Mouse (Mus musculus) urinary bladder, adult 2 months (tissue): ENCODE data around the gene Pkm. TPM values are rescaled to one million over a fixed set of nuclear protein-coding genes. Genes with fewer than 3 reads are reported as not detected.

ENCODE experiments used
- DNase-seq: peaks from one replicate; pipeline ENCODE4 v3.0.0; 2022; ENCODE audit warnings: low spot score
- polyA plus RNA-seq: library from polyadenylated mRNA; depleted of rRNA; stranded (reverse); fragments of >200 nt; gene quantifications from 2 replicates; pipeline ENCODE4 v1.2.3, GENCODE M21; 2012; rRNA removed

Pkm gene
- polyA plus RNA-seq = 888 and 1,061 TPM in 2 replicates

DNA sequence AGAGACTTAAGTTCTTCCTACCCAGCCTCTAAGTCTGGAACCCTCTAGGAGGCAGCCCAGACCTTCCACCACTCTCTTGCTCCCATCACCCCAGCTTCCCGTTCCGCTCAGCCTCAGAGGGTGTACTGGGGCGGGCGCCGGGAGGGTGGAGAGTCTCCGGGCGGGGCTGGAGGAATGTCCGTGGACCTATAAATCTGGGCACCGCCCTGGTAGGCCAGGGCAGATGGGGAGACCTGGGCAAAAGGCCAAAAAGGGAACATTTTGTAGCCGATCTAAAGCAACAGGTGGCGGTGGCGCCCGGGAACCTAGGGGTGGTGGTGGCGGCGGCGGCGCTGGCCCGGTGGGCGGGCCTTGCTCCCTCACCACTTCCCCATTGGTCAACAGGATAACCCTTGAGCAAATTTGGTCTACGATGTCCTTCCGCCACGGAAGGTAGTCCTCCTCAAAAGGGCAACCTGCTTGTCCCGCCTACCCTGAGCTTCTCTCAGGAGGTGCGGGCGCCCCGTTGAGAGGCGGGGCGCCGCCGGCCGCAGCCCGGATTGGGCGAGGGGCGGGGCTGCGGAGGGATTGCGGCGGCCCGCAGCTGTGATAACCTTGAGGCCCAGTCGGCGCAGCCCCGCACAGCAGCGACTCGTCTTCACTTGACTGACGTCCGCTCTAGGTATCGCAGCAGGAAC, at the start of gene Pkm:
TSS of gene Pkm (plus strand) at position 411 of the 677 bp plus-strand sequence.
- DNase-seq = peak; percentile 92

GRCm38 (mm10) chr9:59610950-59611349, 45.2 kb upstream of the Pkm start:
- no peak for DNase-seq

DNA sequence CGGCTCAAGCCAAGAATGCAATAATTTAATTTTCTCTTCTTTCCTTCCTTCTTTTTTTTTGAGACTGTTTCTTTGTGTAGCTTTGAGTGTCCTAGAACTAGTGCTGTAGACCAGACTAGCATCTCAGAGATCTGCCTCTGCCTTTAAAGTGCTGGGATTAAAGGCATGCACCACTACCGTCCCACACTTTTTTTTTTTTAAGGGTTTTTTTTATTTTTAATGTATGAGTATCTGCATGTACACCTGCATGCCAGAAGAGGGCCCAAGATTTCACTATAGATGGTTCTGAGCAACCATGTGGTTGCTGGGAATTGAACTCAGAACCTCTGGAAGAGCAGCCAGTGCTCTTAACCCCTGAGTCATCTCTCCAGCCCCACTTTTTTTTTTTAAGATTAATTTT, 40.4 kb upstream of the Pkm start:
- DNase-seq = no peak

GRCm38 (mm10) chr9:59616622-59617306, 39.4 kb upstream of the Pkm start, which contains the start of gene Parp6:
Gene Parp6, plus strand, starts transcription at chr9:59617284.
- DNase-seq = peak; percentile 99

GRCm38 (mm10) chr9:59617307-59617973, 38.7 kb upstream of the Pkm start:
- DNase-seq = no peak

DNA sequence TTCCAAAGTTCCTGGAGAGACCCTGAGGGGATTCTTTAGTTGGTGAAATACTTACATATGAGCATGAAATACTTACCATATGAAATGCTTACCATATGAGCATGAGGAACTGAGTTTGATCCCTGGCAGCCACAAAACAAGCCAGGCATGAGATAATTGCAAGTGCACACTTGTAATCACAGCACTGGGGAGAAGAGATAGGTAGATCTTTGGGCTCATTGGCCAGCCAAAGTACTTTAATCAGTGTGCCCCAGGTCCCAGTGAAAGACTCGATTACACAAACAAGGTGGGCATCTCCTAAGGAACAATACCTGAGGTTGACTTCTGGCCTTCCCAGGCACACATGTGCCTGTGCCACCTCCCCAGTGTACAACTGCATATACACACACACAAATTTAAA, 17.8 kb upstream of the Pkm start:
- DNase-seq = no peak

- DNase-seq = no peak
Measured at GRCm38 (mm10) chr9:59639936-59640335, 16.2 kb upstream of the Pkm start.

DNA sequence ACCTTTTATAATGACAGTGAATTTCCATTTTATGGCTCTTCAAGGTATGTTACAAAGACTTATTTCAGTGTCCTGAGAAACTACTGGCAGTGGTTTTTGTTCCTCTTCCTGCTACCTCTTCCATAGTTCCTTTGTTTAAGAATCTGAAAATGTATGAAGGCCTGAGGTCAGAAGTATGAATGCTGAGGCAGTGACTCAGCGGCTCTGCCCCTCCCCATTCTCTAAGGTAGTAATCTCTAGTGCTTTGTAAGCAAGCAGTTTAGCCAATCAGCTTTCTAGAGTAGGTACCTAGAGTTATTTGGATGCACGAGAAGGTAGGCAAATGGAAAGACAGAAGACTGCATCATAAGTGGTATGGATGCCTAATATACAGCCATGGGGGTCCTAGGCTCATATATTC, 14.8 kb upstream of the Pkm start:
- DNase-seq = no peak

DNA sequence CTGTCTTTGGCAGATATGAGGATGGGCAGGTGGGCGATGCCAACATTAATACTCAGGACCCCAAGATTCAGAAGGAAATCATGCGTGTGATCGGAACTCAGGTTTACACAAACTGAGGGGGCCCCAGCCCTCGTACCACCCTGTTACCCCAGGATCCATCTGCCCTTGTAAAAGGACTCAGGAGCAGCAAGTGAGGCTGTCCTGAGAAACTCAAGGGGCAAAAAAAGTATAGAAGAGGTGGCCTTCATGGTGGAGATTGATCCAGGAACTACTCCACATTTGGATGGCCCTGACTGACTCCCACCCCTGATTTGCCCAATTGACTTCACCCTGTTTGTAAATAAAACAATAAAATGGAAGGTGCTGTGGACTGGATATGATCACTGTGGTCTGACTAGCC, 6.3 kb upstream of the Pkm start:
- DNase-seq = no peak

DNA sequence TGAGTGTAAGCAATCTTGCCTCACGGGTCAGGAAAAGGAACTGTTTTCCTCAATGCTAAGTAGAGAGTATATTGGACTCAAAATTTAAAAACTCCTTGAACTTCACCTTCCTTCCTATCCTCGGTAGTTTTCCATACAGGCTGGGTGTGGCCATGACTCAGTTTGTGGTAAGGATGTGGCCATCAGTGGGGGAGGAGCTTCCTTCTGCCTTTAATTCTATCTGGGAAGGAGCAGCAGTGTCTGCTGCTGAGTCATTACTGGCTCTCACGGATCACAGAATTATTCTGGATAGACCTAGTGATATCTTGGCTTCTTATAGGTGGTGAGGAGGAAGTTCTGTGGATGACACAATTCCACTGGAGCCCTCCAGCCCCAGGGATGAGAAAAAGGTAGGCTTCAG, 2.8 kb upstream of the Pkm start:
- no peak for DNase-seq

DNA sequence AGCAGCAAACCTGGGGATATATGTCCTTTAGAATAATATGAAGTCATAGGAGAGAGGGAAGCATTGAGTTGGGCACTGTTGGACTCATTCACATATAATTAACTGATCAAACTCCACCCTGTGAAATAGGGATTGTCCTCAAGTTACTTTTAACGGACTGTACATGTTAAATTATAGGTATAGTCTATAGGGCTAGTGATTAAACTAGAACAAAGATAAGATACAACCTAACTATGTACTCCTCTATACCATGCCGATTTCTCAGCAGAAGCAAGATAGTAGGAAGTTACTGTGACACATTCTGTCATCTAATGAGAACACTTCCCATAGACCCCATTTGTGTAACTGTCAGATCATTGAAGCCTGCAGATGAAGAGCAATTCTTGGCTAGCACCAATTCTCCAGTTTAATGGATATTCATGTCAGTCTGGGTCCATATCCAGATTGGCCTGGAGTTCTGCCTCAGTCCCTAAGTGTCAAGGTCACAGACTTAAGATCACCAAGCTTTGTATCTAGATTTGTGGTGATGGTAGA, 1.7 kb upstream of the Pkm start:
- no peak for DNase-seq

- DNase-seq = no peak
Measured at GRCm38 (mm10) chr9:59656635-59657617, 758 bp downstream of the Pkm start.

- DNase-seq = no peak
Measured at GRCm38 (mm10) chr9:59658146-59658545, 2.0 kb downstream of the Pkm start.

DNA sequence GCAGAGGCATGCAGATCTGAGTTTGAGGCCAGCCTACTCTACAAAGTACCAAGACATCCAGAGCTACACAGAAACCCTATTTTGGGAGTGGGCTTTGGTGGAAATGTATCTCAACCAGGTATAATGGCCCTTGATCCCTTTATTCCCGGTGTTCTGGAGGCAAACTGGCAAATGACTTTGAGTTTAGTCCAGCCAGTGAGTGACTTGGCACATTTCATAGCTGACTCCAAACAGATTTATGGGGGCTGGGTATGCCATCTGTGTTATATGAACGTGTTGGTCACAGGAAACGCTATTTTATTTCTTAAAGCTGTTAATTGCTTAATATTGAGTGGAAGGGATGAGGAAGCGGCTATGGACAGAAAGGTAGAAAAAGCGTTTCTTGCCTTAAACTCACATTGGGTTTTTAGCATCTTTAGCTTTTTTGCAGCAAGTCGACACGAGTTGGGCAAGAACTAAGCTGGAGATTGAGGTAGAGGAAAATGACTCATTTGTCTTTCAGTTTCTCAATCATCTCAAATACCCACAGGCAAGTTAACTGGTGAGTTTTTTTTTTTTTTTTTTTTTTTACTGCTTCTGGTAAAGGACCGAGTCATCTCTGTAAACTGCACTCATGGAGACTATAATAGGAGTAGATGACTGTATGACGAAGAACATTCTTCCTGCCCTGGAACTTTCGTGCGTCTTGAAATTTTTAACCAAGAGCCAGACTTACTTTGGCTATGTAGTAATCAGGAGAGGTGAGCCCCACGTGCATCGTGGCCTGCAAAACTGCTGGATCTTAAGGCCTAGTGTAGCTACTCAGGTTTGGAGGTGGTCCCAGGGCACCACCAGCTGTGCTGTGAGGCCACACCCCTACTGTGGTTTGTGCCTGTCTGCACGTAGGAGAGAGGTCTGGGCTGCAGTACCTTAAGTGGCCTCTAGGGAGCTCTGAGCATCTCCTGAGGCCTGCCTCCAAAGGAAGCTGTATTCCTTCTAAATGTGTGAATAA, 3.2 kb downstream of the Pkm start:
- no peak for DNase-seq

DNA sequence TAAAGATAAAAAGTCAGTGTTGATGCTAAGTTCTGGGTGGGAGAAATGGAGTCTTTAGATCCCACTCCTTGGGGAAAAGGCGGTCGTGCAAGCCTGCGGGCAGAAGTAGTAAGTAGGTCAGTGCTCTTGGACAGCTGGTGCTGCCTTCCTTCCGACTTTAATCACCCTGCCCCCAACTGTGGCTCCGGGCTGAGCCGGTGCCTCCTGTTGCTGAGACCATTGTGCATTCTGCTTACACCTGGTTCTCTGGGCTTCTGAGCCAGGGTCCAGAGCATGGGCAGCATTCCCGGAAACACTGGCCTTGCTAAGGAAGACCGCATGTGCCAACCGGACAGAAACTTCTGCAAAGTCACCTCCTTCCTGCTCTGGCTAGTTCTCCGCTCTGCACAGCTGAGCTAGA, 4.3 kb downstream of the Pkm start:
- no peak for DNase-seq

DNA sequence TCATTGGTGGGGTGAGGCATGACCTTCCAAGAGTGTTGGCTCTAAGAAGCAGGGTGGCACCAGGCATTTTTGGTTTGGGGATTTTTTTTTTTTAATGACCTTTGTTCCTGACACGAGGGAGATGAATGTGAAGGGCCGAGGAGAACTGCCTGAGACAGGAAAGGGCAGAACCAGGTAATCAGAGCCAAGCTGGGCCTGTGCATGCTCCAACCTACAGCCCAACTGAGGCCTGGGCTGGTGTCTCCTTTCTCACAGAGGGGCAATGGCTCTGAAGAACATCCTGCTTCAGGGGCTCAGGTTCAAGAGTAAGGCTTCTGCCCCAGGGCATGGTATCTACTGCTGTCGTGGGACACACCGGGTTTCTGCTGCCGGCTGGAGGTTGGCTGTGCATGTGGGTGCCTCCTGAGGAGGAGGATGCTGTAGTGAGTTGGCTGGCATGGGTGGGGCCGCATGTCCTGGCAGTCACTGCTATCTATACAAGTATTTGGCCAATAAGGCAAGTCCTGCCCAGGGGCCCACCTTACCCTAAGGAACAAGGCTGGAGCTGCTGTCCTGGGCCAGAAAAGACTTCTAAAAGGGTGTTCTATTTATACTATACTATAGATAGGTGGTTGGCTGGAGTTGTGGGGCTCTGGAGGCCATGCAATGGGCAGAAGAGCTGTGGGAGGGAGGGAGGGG, 5.3 kb downstream of the Pkm start:
- no peak for DNase-seq

DNA sequence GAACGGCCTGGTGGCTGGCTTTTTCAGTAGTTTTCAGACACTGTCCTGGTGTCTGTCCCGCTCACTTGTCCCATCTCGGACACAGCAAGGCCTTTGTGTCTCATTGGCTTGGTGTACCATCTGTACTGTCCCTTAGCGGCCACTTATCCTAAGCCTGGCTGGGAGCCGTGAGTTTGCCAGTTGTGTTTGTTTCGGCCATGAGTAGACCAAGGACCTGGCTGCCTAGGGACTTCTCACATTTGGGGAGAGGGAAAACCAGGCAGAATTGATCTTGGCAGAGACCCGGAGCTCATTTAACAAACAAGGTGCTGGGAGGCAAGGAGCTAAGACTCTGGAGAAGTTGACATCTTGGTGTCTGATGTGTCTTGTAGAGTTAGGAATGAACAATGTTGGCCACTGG, 7.1 kb downstream of the Pkm start:
- no peak for DNase-seq

DNA sequence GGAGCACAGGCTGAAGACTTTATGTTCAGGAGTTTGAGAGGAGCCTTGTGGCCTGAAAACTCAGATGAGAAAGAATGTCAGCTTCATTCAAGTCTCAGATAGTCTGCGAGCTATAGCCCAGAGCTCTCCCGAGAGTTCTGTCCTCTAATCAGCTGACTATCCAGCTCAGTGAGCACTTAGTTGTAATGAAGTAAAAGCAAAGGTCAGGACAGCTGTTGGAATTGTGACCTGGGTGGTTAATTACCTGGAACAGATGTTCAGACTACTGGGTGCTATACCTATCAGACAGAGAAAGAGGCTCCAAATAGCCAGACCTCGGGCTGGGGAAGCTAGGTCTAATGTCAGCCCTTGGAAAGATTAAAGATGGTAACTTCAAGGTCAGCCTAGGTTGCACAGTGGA, 7.8 kb downstream of the Pkm start:
- DNase-seq = no peak

- no peak for DNase-seq
Measured at GRCm38 (mm10) chr9:59664664-59665256, 8.6 kb downstream of the Pkm start.
